Mouse (Mus musculus): ENCODE data around the gene Atg9a. TPM values are rescaled to one million over a fixed set of nuclear protein-coding genes. Genes with fewer than 3 reads are reported as not detected.

Gene Atg9a
- polyA plus RNA-seq, 1 experiment from 2014 or later, result 29.9 TPM

DNA sequence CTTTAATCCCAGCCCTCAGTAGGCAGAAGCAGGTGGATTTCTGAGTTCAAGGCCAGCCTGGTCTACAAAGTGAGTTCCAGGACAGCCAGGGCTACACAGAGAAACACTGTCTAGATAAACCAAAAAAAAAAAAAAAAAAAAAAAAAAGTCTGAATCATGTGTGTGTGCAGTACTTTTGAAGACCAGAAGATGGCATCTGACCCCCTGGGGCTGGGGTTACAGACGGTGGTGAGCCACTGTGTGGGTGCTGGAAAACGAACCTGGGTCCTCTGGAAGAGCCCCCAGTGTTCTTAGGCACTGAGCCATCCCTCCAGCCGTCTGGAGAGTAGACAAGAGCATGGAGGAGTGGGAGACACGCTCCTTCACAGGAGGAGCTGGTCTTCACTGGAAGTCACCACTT is 9.8 kb downstream of the Atg9a start:
- 71% methylated on average over 4 of the region's 4 CpGs for WGBS
- no peak overlapping the region for H3K9ac ChIP-seq
- peaks cover 57% of the 10 kb centered on the region for H3K36me3 ChIP-seq (replicated peaks)
- no peak overlapping the region for H3K27ac ChIP-seq
- peaks cover 23% of the 10 kb centered on the region for H3K4me1 ChIP-seq
- ATAC-seq (ENCODE audit: low FRiP score), result no peak
- no peaks in the 10 kb centered on the region for H3K27me3 ChIP-seq
- H3K4me3 ChIP-seq (replicated peaks), result no peak overlapping the region
- H3K9me3 ChIP-seq, result no peaks in the 10 kb centered on the region
- H3K4me2 ChIP-seq, result no peak overlapping the region

DNA sequence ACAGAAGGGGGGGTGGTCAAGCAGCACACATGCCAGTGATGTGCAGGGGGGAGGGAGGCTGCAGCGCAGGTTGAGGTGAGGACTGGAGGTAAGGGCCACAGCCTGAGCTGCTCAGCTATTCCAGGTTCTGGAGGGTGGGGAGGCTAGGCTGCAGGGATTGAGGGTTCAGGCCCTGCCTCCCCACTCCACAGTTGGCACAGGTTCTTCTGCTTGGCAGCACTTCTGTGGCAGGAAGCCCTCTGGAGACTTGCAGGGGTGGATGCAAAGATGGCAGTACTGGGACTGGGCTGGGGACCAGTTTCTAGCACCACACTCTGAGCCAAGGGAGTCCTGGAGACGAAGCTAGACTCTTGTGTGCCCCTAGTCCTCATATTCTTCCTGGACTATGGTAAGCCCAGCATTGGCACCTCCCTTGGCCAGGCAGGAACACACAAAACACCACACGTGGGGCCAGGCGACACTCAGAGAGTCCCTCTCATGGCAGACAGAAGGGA is 10.6 kb downstream of the Atg9a start:
- H3K36me3 ChIP-seq (replicated peaks), result peaks cover 57% of the 10 kb centered on the region
- 82% methylated on average over 4 of the region's 4 CpGs for WGBS

DNA sequence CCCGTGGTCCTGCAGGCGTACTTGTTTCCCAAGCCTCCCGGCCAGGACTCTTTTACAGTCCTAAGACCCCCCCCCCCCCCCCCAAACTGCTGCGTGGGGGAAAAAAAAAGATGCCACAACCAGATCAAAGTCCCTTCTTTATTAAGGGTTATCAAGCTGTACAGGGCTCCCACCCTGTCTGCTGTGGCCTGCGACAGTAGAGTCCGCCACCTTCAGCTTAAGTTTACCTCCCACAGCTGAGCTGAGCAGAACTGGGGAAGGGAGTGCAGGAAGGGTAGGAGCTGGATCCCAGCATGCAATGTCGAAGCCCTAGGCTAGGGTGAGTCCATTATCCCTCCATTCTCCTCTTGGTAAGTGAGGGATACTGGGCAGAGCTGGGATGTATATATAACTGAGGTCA is 11.3 kb downstream of the Atg9a start:
- H3K36me3 ChIP-seq (replicated peaks), result peaks cover 57% of the 10 kb centered on the region
- H3K4me2 ChIP-seq, result peak overlapping the region; percentile 99
- H3K27me3 ChIP-seq, result no peaks in the 10 kb centered on the region
- H3K9me3 ChIP-seq, result no peaks in the 10 kb centered on the region
- H3K4me3 ChIP-seq (replicated peaks), result peak overlapping the region; percentile 60
- 42% methylated on average over 7 of the region's 7 CpGs for WGBS
- H3K27ac ChIP-seq, result 0 out of 2 replicates have a peak overlapping the region, but pooled peaks have one; percentile 56
- H3K9ac ChIP-seq, result no peak overlapping the region
- no peak; the same call in 1 of the 2 replicates for ATAC-seq (ENCODE audit: low FRiP score)
- peaks cover 23% of the 10 kb centered on the region for H3K4me1 ChIP-seq

More for the DNA sequence above, 10.6 kb downstream of the Atg9a start:
- no peak overlapping the region for H3K27ac ChIP-seq
- no peaks in the 10 kb centered on the region for H3K27me3 ChIP-seq
- no peaks in the 10 kb centered on the region for H3K9me3 ChIP-seq
- no peak overlapping the region for H3K9ac ChIP-seq
- ATAC-seq (ENCODE audit: low FRiP score), result no peak
- H3K4me1 ChIP-seq, result peaks cover 23% of the 10 kb centered on the region
- no peak overlapping the region for H3K4me3 ChIP-seq (replicated peaks)
- H3K4me2 ChIP-seq, result no peak overlapping the region

DNA sequence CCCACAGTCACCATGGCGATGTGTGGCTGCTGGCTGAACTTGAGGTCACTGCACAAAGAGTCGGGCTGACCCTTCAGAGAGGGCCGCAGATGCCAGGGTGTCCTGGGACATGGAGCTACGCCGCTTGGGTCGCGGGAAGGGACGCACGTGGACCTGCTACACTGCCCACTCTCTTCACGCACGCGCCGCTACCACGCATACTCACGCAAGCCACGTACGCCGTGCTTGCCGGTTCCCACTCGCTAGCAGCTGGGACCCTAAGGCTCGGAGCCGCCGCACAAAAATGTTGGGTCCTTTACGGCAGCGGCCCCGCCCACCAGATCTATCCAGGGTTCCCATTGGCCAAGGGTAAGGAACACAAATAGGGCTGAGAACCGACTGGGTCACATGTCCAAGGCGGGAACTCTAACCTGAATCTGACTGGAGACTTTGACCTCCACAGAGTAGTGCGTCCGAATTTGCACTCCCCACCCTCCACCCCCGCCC is 11.8 kb downstream of the Atg9a start, which contains the start of gene Abcb6:
Gene Abcb6, minus strand, starts transcription at position 288 of the 486 bp plus-strand sequence.
- peak within 1 kb of the TSS; percentile 99 for H3K4me2 ChIP-seq
- peak within 1 kb of the TSS; percentile 56 for H3K27ac ChIP-seq
- peak within 1 kb of the TSS; percentile 74 for H3K9ac ChIP-seq
- H3K36me3 ChIP-seq (replicated peaks), result peaks cover 53% of the 10 kb centered on the region
- H3K4me3 ChIP-seq (replicated peaks), result peak within 1 kb of the TSS; percentile 60
- ATAC-seq (ENCODE audit: low FRiP score), result peak; percentile 94
- H3K9me3 ChIP-seq, result no peaks in the 10 kb centered on the region
- H3K4me1 ChIP-seq, result peaks cover 23% of the 10 kb centered on the region
- WGBS, result 0% methylated on average over 31 of the region's 31 CpGs
- H3K27me3 ChIP-seq, result no peaks in the 10 kb centered on the region

DNA sequence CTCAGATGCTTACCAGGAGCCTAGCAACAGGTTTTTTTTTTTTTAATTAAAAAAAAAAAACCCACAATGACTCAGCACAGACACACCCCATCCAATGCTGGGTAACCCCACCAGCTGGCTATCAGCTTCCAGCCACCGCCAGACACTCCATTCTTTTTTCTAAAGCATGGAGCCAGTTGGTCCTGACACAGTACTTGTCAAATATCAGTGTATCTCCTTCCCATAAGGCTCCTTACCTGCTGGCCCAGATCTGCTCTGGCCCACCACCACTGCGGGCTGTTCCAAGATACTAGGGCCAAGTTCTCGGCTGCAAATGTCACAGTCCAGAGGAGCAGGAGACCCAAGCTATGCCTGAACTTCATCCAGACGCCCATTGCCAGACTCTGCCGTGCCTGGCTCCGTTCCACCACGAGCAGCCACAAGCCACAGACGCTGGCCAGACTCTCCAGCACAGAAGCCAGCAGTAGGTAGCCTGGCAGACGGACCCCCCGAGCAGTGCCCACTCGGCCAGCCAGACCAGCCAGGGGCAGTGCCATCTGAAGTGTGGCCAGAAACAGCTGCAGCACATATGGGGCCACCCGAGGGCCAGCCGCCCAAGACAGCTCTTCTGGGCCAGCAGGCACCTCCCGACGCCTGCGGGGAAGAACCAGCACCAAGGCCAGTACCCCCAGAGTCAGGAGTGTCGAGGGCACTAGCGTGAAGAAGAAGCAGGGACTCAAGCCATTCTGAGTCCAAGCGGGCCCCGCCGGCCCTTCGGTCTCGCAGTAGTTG is 12.5 kb downstream of the Atg9a start:
- peak overlapping the region; percentile 56 for H3K27ac ChIP-seq
- H3K27me3 ChIP-seq, result no peaks in the 10 kb centered on the region
- no peaks in the 10 kb centered on the region for H3K9me3 ChIP-seq
- peak; percentile 57 for ATAC-seq (ENCODE audit: low FRiP score)
- WGBS, result 12% methylated on average over 23 of the region's 23 CpGs
- peak overlapping the region; percentile 60 for H3K4me3 ChIP-seq (replicated peaks)
- H3K9ac ChIP-seq, result peak overlapping the region; percentile 74
- H3K4me1 ChIP-seq, result peaks cover 23% of the 10 kb centered on the region
- H3K36me3 ChIP-seq (replicated peaks), result peaks cover 51% of the 10 kb centered on the region
- H3K4me2 ChIP-seq, result peak overlapping the region; percentile 99

DNA sequence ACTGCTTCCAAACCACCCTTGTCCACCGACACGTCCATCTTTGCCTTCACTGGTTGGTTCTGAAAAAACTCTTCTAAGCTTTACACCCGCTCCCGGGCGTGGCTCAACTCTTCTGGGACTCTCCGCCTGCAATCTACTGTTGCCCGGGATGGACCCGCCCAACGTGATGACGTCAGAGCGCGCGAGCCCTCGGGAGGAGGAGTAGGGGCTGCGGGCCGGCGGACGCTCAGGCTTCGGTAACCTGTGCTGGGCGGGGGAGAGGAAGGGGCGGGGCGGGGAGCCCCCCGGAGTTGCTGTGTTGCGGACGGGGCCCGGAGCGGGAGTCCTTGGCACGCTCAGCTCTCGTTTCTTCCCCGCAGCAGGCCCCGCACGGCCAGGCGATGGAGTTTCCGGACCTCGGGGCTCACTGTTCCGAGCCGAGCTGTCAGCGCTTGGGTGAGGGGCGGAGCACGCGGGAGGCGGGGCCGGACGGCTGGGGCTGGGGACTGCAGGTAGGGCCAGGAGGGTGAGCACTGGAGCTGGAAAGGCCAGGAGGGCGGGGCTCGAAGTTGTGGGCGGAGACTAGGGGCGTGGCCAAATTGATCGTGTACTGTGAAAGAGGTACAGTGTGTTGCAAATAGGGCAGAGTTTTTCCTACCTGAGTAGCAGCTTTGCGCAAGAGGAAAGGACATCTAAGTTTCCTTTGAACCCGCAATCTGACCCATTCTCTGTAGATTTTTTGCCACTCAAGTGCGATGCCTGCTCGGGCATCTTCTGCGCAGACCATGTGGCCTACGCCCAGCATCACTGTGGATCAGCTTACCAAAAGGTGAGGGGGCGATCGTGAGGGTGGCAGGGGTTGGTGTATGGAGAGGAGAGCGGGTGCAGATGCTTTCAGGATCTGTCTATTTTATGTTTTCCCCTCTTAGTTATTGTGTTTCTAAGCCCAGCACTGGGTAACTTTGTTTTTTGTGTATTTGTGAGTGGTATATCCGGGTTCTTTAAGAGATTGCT is 23.2 kb downstream of the Atg9a start, which contains the start of gene Zfand2b:
Gene Zfand2b, plus strand, starts transcription at position 175 of the 993 bp plus-strand sequence.
- 1% methylated on average over 57 of the region's 59 CpGs for WGBS
- Histone ChIP-seq H3K4me2 (peak within 1 kb of the TSS; percentile 56), H3K4me3 (replicated peaks) (peak within 1 kb of the TSS; percentile 61), H3K9me3 (no peaks in the 10 kb centered on the region), H3K27ac (peak within 1 kb of the TSS; percentile 87), H3K4me1 (peaks cover 14% of the 10 kb centered on the region), H3K9ac (peak within 1 kb of the TSS; percentile 55), H3K36me3 (replicated peaks) (peaks cover 32% of the 10 kb centered on the region), H3K27me3 (no peaks in the 10 kb centered on the region)
- peak; percentile 98 for ATAC-seq (ENCODE audit: low FRiP score)

DNA sequence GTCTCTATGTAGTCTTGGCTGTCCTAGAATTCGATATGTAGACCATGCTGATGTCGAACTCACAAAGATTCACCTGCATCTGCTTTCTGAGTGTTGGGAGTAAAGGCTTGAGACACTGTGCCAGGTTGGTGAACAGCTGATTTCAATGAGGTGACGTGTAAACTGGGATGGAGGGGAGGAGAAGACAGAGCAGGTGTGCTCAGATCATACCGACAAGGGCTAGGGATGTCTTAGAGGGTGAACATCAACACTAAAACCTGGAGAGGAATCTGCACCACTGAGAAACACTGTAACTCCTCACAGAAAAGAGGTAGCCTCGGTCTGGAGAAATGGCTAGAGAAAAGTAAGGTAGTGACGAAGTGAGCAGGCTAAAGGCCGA is 23.9 kb downstream of the Atg9a start:
- Histone ChIP-seq H3K36me3 (replicated peaks) (peaks cover 25% of the 10 kb centered on the region), H3K9ac (peak overlapping the region; percentile 55; the same call in 1 of the 2 replicates), H3K27me3 (no peaks in the 10 kb centered on the region), H3K4me1 (peaks cover 14% of the 10 kb centered on the region), H3K9me3 (no peaks in the 10 kb centered on the region), H3K27ac (0 out of 2 replicates have a peak overlapping the region, but pooled peaks have one; percentile 87), H3K4me3 (replicated peaks) (peak overlapping the region; percentile 61), H3K4me2 (peak overlapping the region; percentile 56)
- peak; percentile 36; the same call in 1 of the 2 replicates for ATAC-seq (ENCODE audit: low FRiP score)
- 11% methylated on average over 7 of the region's 7 CpGs for WGBS

DNA sequence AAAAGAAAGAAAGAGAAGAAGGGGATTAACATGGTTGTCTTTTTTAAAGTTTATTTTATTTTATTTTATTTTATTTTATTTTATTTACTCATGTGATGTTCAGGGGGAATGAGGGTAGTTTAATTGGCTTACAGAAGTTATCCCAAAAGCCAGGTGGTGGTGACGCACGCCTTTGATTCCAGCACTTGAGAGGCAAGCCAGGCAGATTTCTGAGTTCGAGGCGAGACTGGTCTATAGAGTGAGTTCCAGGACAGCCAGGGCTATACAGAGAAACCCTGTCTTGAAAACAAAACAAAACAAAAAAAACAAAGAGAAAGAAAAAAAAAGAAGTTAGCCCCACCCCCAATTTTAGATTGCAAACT is 31.8 kb downstream of the Atg9a start:
- no peaks in the 10 kb centered on the region for H3K36me3 ChIP-seq (replicated peaks)
- 82% methylated on average over 4 of the region's 4 CpGs for WGBS
- no peak overlapping the region for H3K4me3 ChIP-seq (replicated peaks)
- H3K27ac ChIP-seq, result no peak overlapping the region
- H3K4me1 ChIP-seq, result no peaks in the 10 kb centered on the region
- H3K9ac ChIP-seq, result no peak overlapping the region
- H3K4me2 ChIP-seq, result no peak overlapping the region
- no peak for ATAC-seq (ENCODE audit: low FRiP score)
- no peaks in the 10 kb centered on the region for H3K27me3 ChIP-seq
- no peaks in the 10 kb centered on the region for H3K9me3 ChIP-seq

DNA sequence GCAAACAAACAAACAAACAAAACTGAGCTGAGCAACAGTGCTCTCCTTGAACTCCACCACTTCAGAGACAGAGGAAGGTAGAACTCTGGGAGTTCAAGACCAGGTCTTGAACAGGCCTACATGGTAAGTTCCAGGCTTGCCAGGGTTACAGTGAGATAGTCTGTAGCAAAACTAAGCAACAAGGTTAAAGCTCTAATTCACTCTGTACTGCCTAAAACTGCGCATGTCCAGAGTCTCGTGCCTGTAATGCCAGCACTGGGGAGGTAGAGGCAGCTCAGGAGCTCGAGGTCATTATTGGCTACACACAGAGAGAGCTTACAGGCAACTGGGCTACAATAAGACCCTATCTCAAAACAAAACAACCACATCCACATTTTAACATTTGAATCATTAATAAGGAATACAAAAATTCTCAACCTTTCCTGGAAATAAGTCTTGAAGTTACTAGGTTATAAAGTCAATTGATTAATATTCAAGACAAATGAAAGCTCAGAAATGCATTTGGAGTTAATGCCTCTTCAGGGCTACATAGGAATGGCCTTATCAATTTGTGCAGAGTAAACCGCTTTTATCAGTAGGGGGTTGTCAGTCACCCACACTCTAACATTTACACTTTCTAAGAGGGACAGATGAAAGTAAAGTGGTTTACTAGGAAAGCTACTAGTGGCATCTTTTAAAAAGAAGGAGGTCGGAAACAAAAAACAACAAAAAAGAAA is 32.3 kb downstream of the Atg9a start:
- no peak for ATAC-seq (ENCODE audit: low FRiP score)
- H3K4me1 ChIP-seq, result no peaks in the 10 kb centered on the region
- WGBS, result 64% methylated on average over 5 of the region's 5 CpGs

DNA sequence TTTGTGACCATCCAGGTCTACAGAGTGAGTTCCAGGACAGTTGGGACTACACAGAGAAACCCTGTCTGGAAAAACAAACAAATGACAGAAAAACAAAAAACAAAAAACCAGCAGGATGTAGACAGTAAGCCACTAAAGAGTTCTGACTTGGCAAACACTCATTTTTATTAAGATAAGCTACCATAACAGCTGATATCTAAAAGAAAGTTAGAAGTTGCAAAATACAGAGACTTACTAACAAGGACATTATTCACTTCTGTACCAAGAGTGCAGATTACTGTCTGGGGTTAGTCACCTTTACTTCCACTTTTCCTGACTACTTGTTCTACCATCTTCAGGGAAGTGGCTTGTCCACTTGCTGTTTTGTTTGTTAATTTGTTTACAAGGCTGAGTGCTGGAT is 33.0 kb downstream of the Atg9a start:
- Histone ChIP-seq H3K4me1 (no peaks in the 10 kb centered on the region), H3K4me3 (replicated peaks) (no peak overlapping the region), H3K27ac (no peak overlapping the region), H3K36me3 (replicated peaks) (no peaks in the 10 kb centered on the region), H3K9ac (no peak overlapping the region), H3K9me3 (no peaks in the 10 kb centered on the region), H3K4me2 (no peak overlapping the region), H3K27me3 (no peaks in the 10 kb centered on the region)
- no peak for ATAC-seq (ENCODE audit: low FRiP score)

More for the DNA sequence above, 32.3 kb downstream of the Atg9a start:
- Histone ChIP-seq H3K36me3 (replicated peaks) (no peaks in the 10 kb centered on the region), H3K4me3 (replicated peaks) (no peak overlapping the region), H3K4me2 (no peak overlapping the region), H3K9ac (no peak overlapping the region), H3K27me3 (no peaks in the 10 kb centered on the region), H3K9me3 (no peaks in the 10 kb centered on the region), H3K27ac (no peak overlapping the region)

DNA sequence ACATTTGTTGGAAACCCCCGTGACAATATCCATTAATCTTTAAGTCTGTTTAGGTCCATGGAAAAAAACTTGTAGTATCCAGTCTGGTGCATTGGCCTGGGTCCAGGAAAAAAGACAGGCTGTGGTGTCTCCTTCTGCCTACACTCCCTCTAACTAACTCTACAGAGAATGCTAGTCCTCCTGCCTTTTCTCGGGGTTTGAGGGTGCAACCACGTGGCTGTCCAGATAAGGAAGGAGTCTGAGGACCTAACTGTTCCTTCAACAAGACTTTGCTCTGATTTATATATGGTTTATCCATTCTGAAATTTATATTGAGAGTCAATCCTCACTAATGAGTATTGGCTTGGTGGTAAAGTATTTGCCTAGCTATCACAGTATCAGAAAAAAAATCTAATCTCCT is 36.2 kb downstream of the Atg9a start:
- ATAC-seq (ENCODE audit: low FRiP score), result no peak
- Histone ChIP-seq H3K9ac (no peak overlapping the region), H3K4me2 (no peak overlapping the region), H3K27ac (no peak overlapping the region), H3K27me3 (no peaks in the 10 kb centered on the region), H3K4me3 (replicated peaks) (no peak overlapping the region), H3K36me3 (replicated peaks) (no peaks in the 10 kb centered on the region), H3K4me1 (no peaks in the 10 kb centered on the region), H3K9me3 (no peaks in the 10 kb centered on the region)
- WGBS, result 75% methylated on average over 3 of the region's 3 CpGs
